Mouse (Mus musculus) brain, embryonic 18.5 days (tissue): ENCODE data around the gene Ndufa13.

ENCODE experiments used
- DNase-seq: peaks from one replicate; pipeline ENCODE4 v3.0.0-alpha.2; 2012; ENCODE audit warnings: low read depth, low spot score

Gene Ndufa13

GRCm38 (mm10) chr8:69907106-69907505 lies 4.7 kb upstream of the Ndufa13 start:
- no peak for DNase-seq

- no peak for DNase-seq
Measured at GRCm38 (mm10) chr8:69906260-69906659, 3.9 kb upstream of the Ndufa13 start.

- DNase-seq = no peak
Measured at GRCm38 (mm10) chr8:69904096-69904495, 1.7 kb upstream of the Ndufa13 start.

- peak; percentile 99 for DNase-seq
Measured at GRCm38 (mm10) chr8:69903063-69903542, 745 bp upstream of the Ndufa13 start.

- DNase-seq = peak; percentile 89
Measured at GRCm38 (mm10) chr8:69901484-69902162, 735 bp downstream of the Ndufa13 start.

GRCm38 (mm10) chr8:69900895-69901451 lies 1.4 kb downstream of the Ndufa13 start:
- no peak for DNase-seq

GRCm38 (mm10) chr8:69899876-69900275 lies 2.5 kb downstream of the Ndufa13 start:
- no peak for DNase-seq

- no peak for DNase-seq
Measured at GRCm38 (mm10) chr8:69897857-69898256, 4.5 kb downstream of the Ndufa13 start.

- no peak for DNase-seq
Measured at GRCm38 (mm10) chr8:69895772-69896451, 6.4 kb downstream of the Ndufa13 start.

- no peak for DNase-seq
Measured at GRCm38 (mm10) chr8:69894836-69895332, 7.5 kb downstream of the Ndufa13 start.

- no peak for DNase-seq
Measured at GRCm38 (mm10) chr8:69893863-69894262, 8.5 kb downstream of the Ndufa13 start.

- no peak for DNase-seq
Measured at GRCm38 (mm10) chr8:69890813-69891241, 11.5 kb downstream of the Ndufa13 start.

GRCm38 (mm10) chr8:69888902-69889301 lies 13.5 kb downstream of the Ndufa13 start:
- no peak for DNase-seq

- no peak for DNase-seq
Measured at GRCm38 (mm10) chr8:69888244-69888866, 14.0 kb downstream of the Ndufa13 start.

- no peak for DNase-seq
Measured at GRCm38 (mm10) chr8:69887289-69888243, 14.8 kb downstream of the Ndufa13 start, which contains the start of gene Cilp2. Gene Cilp2 (minus strand): TSS chr8:69887687.

- DNase-seq = no peak
Measured at GRCm38 (mm10) chr8:69884141-69884540, 18.2 kb downstream of the Ndufa13 start.

- DNase-seq = no peak
Measured at GRCm38 (mm10) chr8:69882833-69883600, 19.3 kb downstream of the Ndufa13 start.

- DNase-seq = peak; percentile 54
Measured at GRCm38 (mm10) chr8:69882021-69882756, 20.2 kb downstream of the Ndufa13 start.

GRCm38 (mm10) chr8:69881261-69881865 lies 21.0 kb downstream of the Ndufa13 start:
- no peak for DNase-seq
